Mouse (Mus musculus): Measurements from ENCODE around the gene Nup93. TPM values are rescaled to one million over a fixed set of nuclear protein-coding genes. Genes with fewer than 3 reads are reported as not detected.
A peak's percentile ranks its signal among the peaks of the same experiment; 100 is the strongest.

The Nup93 gene
- polyA plus RNA-seq, 1 experiment from 2014 or later, result 91.6 TPM

- ATAC-seq (replicated peaks; ENCODE audit: low FRiP score), result no peak
- 79% methylated on average over 7 of the region's 7 CpGs for WGBS
Measured at GRCm38 (mm10) chr8:94340796-94341195, 126.4 kb downstream of the Nup93 start.

GRCm38 (mm10) chr8:94342691-94343090 lies 128.3 kb downstream of the Nup93 start:
- Histone ChIP-seq H3K36me3 (no peaks in the 10 kb centered on the region), H3K27ac (no peak overlapping the region), H3K27me3 (no peaks in the 10 kb centered on the region), H3K4me2 (no peak overlapping the region), H3K9me3 (replicated peaks) (no peaks in the 10 kb centered on the region), H3K4me3 (replicated peaks) (no peak overlapping the region), H3K9ac (no peak overlapping the region), H3K4me1 (no peaks in the 10 kb centered on the region)
- no peak for ATAC-seq (replicated peaks; ENCODE audit: low FRiP score)
- WGBS, result 88% methylated on average over 10 of the region's 10 CpGs

More at GRCm38 (mm10) chr8:94340796-94341195, 126.4 kb downstream of the Nup93 start:
- Histone ChIP-seq H3K4me3 (replicated peaks) (no peak overlapping the region), H3K4me2 (no peak overlapping the region), H3K9ac (no peak overlapping the region), H3K4me1 (no peaks in the 10 kb centered on the region), H3K27me3 (no peaks in the 10 kb centered on the region), H3K9me3 (replicated peaks) (no peaks in the 10 kb centered on the region), H3K36me3 (no peaks in the 10 kb centered on the region), H3K27ac (no peak overlapping the region)

DNA sequence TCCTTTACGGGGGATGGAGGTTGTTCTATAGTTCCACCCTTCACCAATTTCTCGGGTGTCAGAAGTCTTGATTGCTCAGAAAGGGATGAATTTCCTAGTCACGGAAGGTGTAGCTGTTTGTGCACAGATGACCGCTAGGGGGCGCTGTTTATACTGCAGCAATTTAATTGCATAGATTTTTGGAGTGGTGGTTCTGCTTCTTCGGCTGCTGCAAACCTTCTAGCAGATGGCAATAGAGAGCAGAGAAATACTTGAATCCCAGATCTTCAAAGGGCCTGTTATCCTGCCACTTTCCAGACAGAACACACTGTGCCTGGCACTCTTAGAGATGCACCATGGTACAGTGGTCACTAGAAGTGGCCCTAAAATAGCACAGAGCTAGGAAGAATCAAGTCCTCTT lies 128.9 kb downstream of the Nup93 start:
- no peak for ATAC-seq (replicated peaks; ENCODE audit: low FRiP score)
- no peak overlapping the region for H3K9ac ChIP-seq
- no peak overlapping the region for H3K4me2 ChIP-seq
- H3K27me3 ChIP-seq, result no peaks in the 10 kb centered on the region
- H3K36me3 ChIP-seq, result no peaks in the 10 kb centered on the region
- H3K9me3 ChIP-seq (replicated peaks), result no peaks in the 10 kb centered on the region
- no peaks in the 10 kb centered on the region for H3K4me1 ChIP-seq
- 13% methylated on average over 6 of the region's 6 CpGs for WGBS
- H3K4me3 ChIP-seq (replicated peaks), result no peak overlapping the region
- no peak overlapping the region for H3K27ac ChIP-seq

- Histone ChIP-seq H3K9ac (no peak overlapping the region), H3K27ac (no peak overlapping the region), H3K4me2 (no peak overlapping the region), H3K4me3 (replicated peaks) (no peak overlapping the region), H3K9me3 (replicated peaks) (no peaks in the 10 kb centered on the region), H3K27me3 (no peaks in the 10 kb centered on the region), H3K4me1 (no peaks in the 10 kb centered on the region), H3K36me3 (no peaks in the 10 kb centered on the region)
- no peak for ATAC-seq (replicated peaks; ENCODE audit: low FRiP score)
- WGBS, result 87% methylated on average over 11 of the region's 11 CpGs
Measured at GRCm38 (mm10) chr8:94343778-94344320, 129.5 kb downstream of the Nup93 start.

DNA sequence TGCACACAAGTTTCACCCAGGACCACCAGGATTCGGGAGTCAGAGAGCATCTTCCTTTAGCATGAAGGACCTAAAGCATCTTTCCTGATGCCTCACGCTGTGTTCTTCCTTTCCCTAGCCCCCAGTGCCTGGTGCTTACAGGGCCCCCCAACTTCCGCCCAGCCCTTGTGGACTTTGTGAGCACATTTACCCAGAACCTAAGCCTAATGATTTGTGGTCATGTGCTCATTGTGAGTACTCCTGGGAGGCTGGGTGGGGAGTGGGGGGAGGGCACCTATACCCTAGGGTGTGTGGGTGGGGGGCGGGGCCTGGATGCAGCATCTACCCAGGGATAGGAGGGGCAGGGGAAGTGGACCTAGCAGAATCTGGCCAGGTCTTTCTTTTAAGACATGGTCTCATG lies 131.3 kb downstream of the Nup93 start:
- Histone ChIP-seq H3K4me3 (replicated peaks) (no peak overlapping the region), H3K9ac (no peak overlapping the region), H3K4me1 (no peaks in the 10 kb centered on the region), H3K36me3 (no peaks in the 10 kb centered on the region), H3K27ac (no peak overlapping the region), H3K9me3 (replicated peaks) (no peaks in the 10 kb centered on the region), H3K4me2 (no peak overlapping the region), H3K27me3 (no peaks in the 10 kb centered on the region)
- 79% methylated on average over 4 of the region's 4 CpGs for WGBS
- no peak for ATAC-seq (replicated peaks; ENCODE audit: low FRiP score)

GRCm38 (mm10) chr8:94346264-94346663 lies 131.9 kb downstream of the Nup93 start:
- Histone ChIP-seq H3K4me1 (no peaks in the 10 kb centered on the region), H3K9ac (no peak overlapping the region), H3K27ac (no peak overlapping the region), H3K9me3 (replicated peaks) (no peaks in the 10 kb centered on the region), H3K36me3 (no peaks in the 10 kb centered on the region), H3K27me3 (no peaks in the 10 kb centered on the region), H3K4me3 (replicated peaks) (no peak overlapping the region), H3K4me2 (no peak overlapping the region)
- ATAC-seq (replicated peaks; ENCODE audit: low FRiP score), result no peak
- 91% methylated on average over 13 of the region's 13 CpGs for WGBS

DNA sequence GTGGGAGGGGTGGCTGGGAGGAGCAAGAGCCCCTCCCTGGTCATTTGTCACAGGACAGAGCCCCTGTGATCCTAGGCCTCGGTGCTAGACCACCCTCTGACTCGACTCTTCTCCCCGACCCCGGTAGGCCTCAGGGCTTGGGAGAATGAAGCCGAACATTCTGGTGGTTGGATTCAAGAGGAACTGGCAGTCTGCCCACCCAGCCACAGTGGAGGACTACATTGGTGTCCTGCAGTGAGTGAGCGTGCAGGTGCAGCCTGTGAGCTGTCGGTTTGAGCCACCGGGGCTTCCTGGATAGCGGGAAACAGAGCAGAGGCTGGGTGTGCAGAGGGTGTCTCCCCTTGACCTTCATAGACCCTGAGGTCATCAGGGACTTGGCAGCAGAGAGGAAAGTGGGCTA lies 134.1 kb downstream of the Nup93 start:
- no peaks in the 10 kb centered on the region for H3K36me3 ChIP-seq
- ATAC-seq (replicated peaks; ENCODE audit: low FRiP score), result no peak
- no peak overlapping the region for H3K4me3 ChIP-seq (replicated peaks)
- H3K27me3 ChIP-seq, result no peaks in the 10 kb centered on the region
- no peak overlapping the region for H3K27ac ChIP-seq
- 62% methylated on average over 9 of the region's 9 CpGs for WGBS
- H3K4me2 ChIP-seq, result no peak overlapping the region
- H3K4me1 ChIP-seq, result no peaks in the 10 kb centered on the region
- H3K9me3 ChIP-seq (replicated peaks), result no peaks in the 10 kb centered on the region
- H3K9ac ChIP-seq, result no peak overlapping the region

GRCm38 (mm10) chr8:94354069-94354531 lies 139.7 kb downstream of the Nup93 start:
- Histone ChIP-seq H3K9me3 (replicated peaks) (no peaks in the 10 kb centered on the region), H3K4me1 (peaks cover 6% of the 10 kb centered on the region; the same call in 1 of the 2 replicates), H3K27me3 (no peaks in the 10 kb centered on the region), H3K4me3 (replicated peaks) (no peak overlapping the region), H3K9ac (no peak overlapping the region), H3K27ac (peak overlapping the region; percentile 30; the same call in 1 of the 2 replicates), H3K4me2 (no peak overlapping the region), H3K36me3 (no peaks in the 10 kb centered on the region)
- 73% methylated on average over 7 of the region's 7 CpGs for WGBS
- no peak for ATAC-seq (replicated peaks; ENCODE audit: low FRiP score)

DNA sequence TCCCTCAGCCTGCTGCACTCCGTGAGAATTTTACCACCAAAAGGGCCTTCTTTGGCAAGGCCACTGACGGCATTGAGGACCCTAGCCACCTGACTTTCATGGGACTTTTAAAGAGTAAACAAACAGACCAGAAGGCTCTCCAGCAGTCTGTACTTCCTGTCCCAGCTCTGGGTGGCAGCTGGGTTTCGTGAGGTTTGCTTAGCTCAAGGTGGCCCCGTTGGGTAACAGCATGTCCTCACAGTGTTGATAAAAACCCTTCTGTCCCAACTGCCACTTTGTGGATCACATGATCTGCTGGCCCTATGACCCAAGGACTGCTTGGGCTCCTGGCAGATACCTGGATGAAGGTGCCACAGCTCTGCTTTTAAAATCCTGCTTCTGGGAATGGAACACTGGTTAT lies 140.2 kb downstream of the Nup93 start:
- H3K9me3 ChIP-seq (replicated peaks), result no peaks in the 10 kb centered on the region
- WGBS, result 55% methylated on average over 4 of the region's 4 CpGs
- peak overlapping the region; percentile 30; the same call in 1 of the 2 replicates for H3K27ac ChIP-seq
- H3K27me3 ChIP-seq, result no peaks in the 10 kb centered on the region
- H3K9ac ChIP-seq, result no peak overlapping the region
- no peak overlapping the region for H3K4me3 ChIP-seq (replicated peaks)
- H3K4me2 ChIP-seq, result no peak overlapping the region
- H3K36me3 ChIP-seq, result no peaks in the 10 kb centered on the region
- ATAC-seq (replicated peaks; ENCODE audit: low FRiP score), result no peak
- peaks cover 6% of the 10 kb centered on the region; the same call in 1 of the 2 replicates for H3K4me1 ChIP-seq

DNA sequence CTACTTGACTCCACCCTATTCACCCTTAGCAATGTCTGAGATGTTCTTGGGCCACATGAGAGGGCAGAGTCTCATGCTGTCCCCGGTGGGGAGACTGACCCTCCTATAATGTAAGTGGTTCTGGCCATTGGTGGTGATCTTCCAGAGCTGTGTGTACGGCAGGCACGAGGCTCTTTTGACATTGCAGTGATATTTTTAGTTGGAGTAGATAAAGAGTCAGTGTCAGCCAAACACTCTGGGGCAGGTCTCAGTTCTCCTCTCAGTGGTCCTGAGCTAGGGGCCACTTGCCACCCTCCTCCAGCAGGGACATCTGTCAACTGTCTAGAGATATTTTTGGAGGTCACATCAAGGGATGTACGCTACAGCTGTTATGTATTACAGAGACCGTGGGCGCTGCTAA lies 142.9 kb downstream of the Nup93 start:
- ATAC-seq (replicated peaks; ENCODE audit: low FRiP score), result no peak
- no peaks in the 10 kb centered on the region for H3K36me3 ChIP-seq
- H3K27ac ChIP-seq, result no peak overlapping the region
- WGBS, result 75% methylated on average over 6 of the region's 6 CpGs
- peaks cover 6% of the 10 kb centered on the region; the same call in 1 of the 2 replicates for H3K4me1 ChIP-seq
- H3K4me3 ChIP-seq (replicated peaks), result no peak overlapping the region
- no peaks in the 10 kb centered on the region for H3K27me3 ChIP-seq
- no peaks in the 10 kb centered on the region for H3K9me3 ChIP-seq (replicated peaks)
- H3K9ac ChIP-seq, result no peak overlapping the region
- no peak overlapping the region for H3K4me2 ChIP-seq

DNA sequence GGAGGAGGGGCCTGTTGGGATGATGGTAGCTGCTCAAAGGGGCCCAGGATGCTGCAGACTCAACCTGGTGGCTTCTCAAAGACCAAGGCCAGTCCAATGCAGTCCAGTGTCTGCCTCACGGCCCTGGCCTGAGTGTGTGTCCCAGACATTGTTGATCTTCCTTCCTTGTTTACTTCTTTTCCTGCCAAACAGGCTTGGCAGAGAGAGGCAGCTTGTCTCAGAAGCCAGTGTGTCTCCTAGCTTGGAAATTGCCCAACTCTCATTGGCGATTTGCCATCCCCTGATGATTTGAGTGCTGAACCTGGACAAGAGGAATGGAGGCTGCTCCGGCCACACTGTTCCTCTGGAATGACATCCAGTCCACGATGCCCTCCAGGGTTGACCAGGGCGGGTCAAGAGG lies 144.2 kb downstream of the Nup93 start:
- H3K27me3 ChIP-seq, result no peaks in the 10 kb centered on the region
- no peak overlapping the region for H3K9ac ChIP-seq
- H3K27ac ChIP-seq, result no peak overlapping the region
- H3K36me3 ChIP-seq, result no peaks in the 10 kb centered on the region
- no peak overlapping the region for H3K4me3 ChIP-seq (replicated peaks)
- no peak overlapping the region for H3K4me2 ChIP-seq
- no peaks in the 10 kb centered on the region for H3K9me3 ChIP-seq (replicated peaks)
- no peak for ATAC-seq (replicated peaks; ENCODE audit: low FRiP score)
- whole genome bisulfite sequencing, result 67% methylated on average over 5 of the region's 5 CpGs
- H3K4me1 ChIP-seq, result peaks cover 17% of the 10 kb centered on the region

DNA sequence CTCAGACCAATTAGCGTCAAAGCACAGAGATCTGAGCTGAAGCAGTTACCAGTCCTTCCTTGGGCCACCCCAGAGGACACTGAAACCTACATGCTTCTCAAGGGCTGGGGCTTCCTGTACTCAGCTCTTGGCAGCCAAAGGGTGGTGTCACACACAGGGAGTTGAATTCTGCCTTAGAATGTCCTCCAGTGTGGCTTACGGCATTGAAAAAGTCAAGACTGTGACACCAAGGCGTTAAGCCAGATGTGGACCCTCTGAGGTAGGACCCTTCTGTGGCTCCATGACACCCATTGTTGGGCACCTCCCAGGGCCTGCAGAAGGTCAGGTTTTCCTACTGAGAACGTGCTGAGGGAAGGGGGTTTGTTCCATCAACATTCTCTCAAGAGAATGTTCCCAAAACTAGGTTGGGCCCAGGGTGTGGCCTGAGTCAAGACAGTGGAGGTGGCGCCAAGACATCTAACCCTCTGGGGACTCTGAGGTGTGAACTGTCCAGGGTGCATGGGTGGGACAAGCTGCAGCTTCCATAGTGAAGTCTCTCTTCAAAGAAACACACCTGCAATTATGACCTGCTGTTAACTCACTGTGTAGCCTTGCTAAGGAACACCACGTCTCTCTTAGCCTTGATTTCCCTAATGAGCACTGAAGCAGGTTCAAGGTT lies 147.5 kb downstream of the Nup93 start:
- no peak overlapping the region for H3K4me2 ChIP-seq
- no peak overlapping the region for H3K27ac ChIP-seq
- H3K9ac ChIP-seq, result no peak overlapping the region
- H3K4me3 ChIP-seq (replicated peaks), result no peak overlapping the region
- H3K27me3 ChIP-seq, result no peaks in the 10 kb centered on the region
- H3K36me3 ChIP-seq, result no peaks in the 10 kb centered on the region
- no peak for ATAC-seq (replicated peaks; ENCODE audit: low FRiP score)
- H3K9me3 ChIP-seq (replicated peaks), result no peaks in the 10 kb centered on the region
- H3K4me1 ChIP-seq, result peaks cover 17% of the 10 kb centered on the region
- 87% methylated on average over 6 of the region's 6 CpGs for WGBS
